Mouse (Mus musculus) olfactory bulb, adult 2 months (tissue): Measurements from ENCODE around the gene Nxph4.

Source experiments
- CTCF ChIP-seq: fragments of 200-500 bp; IDR thresholded peaks from 2 replicates; pipeline ENCODE4 v1.5.1; 2012; ENCODE audit warnings: low read depth, mild to moderate bottlenecking, low read length, moderate library complexity; ENCODE audit not compliant: insufficient read depth
- POLR2A ChIP-seq: fragments of 200-500 bp; IDR thresholded peaks from 2 replicates; pipeline ENCODE4 v1.6.1; 2012; ENCODE audit warnings: mild to moderate bottlenecking, low read depth, low read length, moderate library complexity; ENCODE audit not compliant: insufficient read depth

DNA sequence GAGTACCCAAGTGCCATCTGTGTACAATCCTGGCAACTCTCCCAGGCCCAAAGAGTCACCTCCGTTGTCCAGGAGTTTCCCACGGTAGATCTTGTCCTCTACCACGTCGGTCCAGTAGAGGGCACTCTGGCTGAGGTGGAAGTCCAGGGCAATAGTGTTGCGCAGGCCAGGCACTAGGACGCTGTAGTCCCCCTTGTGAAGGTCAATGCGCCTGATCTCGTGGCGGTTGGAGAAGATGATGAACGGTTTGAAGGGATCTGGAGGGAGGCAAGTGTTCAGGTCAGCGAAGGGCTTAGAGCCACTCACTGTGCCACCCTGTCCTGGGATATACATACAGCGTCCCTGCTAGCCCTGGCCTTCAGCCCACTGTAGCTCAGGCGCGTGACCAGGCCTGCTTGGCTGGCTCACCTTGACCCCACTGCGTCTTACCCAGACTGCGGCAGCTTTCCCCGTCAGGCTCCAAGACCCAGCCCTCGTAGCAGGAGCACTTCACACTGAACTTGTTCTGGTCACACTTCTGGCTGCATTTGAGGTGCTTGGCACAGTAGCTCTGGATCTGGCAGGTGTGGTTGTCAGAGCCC lies 42.1 kb upstream of the Nxph4 start:
- TF ChIP-seq CTCF = peak; percentile 61; the same call in 1 of the 2 replicates
- TF ChIP-seq POLR2A = no peak
